Mouse (Mus musculus) thymus, adult 2 months (tissue): ENCODE measurements around the gene Gm5936. TPM values are rescaled to one million over a fixed set of nuclear protein-coding genes. Genes with fewer than 3 reads are reported as not detected.
"Not testable (repeated sequence)": the region's sequence is repeated elsewhere in the genome, so short reads cannot be mapped to it uniquely, and the experiment has no call there.

ENCODE experiments used
- DNase-seq: peaks from one replicate; pipeline ENCODE4 v3.0.0; 2021
- H3K27ac ChIP-seq: fragments of 200-500 bp; 2 replicates; pipeline ENCODE4 v1.5.1; 2012; ENCODE audit warnings: low read length, control low read depth; ENCODE audit not compliant: control insufficient read depth, insufficient read depth
- H3K27me3 ChIP-seq: fragments of 200-500 bp; 2 replicates; pipeline ENCODE4 v1.6.1; 2012; ENCODE audit warnings: mild to moderate bottlenecking, low read length, moderate library complexity, mixed read lengths; ENCODE audit not compliant: control insufficient read depth, insufficient read depth
- H3K36me3 ChIP-seq: fragments of 200-500 bp; 2 replicates; pipeline ENCODE4 v1.6.1; 2012; ENCODE audit warnings: mild to moderate bottlenecking, low read length, moderate library complexity; ENCODE audit not compliant: control insufficient read depth, insufficient read depth
- H3K4me1 ChIP-seq: fragments of 200-500 bp; replicated peaks from 2 replicates; pipeline ENCODE4 v1.6.1; 2012; ENCODE audit warnings: low read length; ENCODE audit not compliant: control insufficient read depth, insufficient read depth
- H3K4me3 ChIP-seq: fragments of 200-500 bp; 2 replicates; pipeline ENCODE4 v1.5.1; 2012; ENCODE audit warnings: mild to moderate bottlenecking, low read length, control low read depth, moderate library complexity; ENCODE audit not compliant: control insufficient read depth, insufficient read depth
- WGBS: fragments of 180-500 bp; shearing (Covaris S2); methylation state at CpG from one replicate; pipeline ENCODE4 v1.1.7; 2018; 5-methylcytosine and 5-hydroxymethylcytosine counted together
- polyA plus RNA-seq: library from polyadenylated mRNA; depleted of rRNA; stranded (reverse); fragments of >200 nt; gene quantifications from 2 replicates; pipeline ENCODE4 v1.2.3, GENCODE M21; 2012; rRNA removed

Gm5936 gene
- 0.08 and 0.09 TPM in 2 replicates for polyA plus RNA-seq

- DNase-seq = not testable (repeated sequence)
Measured at GRCm38 (mm10) chrX:74836842-74837522, at the start of gene Gm5936. TSS of gene Gm5936 (plus strand) at chrX:74837196.

GRCm38 (mm10) chrX:74856104-74856503 is 19.1 kb downstream of the Gm5936 start:
- not testable (repeated sequence) for DNase-seq, H3K4me1 ChIP-seq, H3K4me3 ChIP-seq, H3K36me3 ChIP-seq, H3K27me3 ChIP-seq, H3K27ac ChIP-seq
- WGBS = 89% methylated on average over 12 of the region's 12 CpGs

More at GRCm38 (mm10) chrX:74836842-74837522, at the start of gene Gm5936:
- H3K36me3 ChIP-seq, H3K4me3 ChIP-seq, H3K27me3 ChIP-seq, H3K4me1 ChIP-seq, H3K27ac ChIP-seq: not testable (repeated sequence)
- WGBS = 34% methylated on average over 3 of the region's 5 CpGs

DNA sequence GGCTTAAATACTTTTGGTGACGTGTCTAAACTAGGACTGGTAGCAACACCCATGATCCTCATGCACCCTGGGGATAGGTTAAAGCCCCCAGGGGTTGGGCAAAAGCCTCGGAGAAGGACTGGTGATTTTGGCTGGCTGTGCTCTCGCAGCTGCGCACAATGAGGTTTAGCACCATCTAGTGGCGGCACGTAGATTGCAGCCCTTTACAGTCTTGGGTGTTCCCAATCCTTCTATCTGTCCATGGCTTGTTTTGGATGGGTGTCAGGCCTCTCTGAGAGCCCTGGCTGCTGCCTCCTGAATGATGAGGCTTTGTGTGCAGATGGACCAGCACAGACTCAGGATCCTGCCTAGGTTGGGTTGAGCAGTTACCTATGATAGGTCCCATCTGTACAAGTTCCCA is 43.1 kb downstream of the Gm5936 start:
- 6% methylated on average over 4 of the region's 6 CpGs for WGBS
- peak; percentile 17 for DNase-seq
- H3K27ac ChIP-seq, H3K27me3 ChIP-seq, H3K36me3 ChIP-seq, H3K4me1 ChIP-seq, H3K4me3 ChIP-seq: not testable (repeated sequence)

Other genes starting within 250 kb of the Gm5936 start
- gene Olfr1325, start 244.5 kb upstream of the Gm5936 start, polyA plus RNA-seq = not detected in 2 replicates
- not detected in 2 replicates for gene Gm5640, start 191.6 kb upstream of the Gm5936 start, polyA plus RNA-seq
- gene Gm6890, start 96.3 kb upstream of the Gm5936 start, polyA plus RNA-seq = not detected in 2 replicates
- gene Gab3, start 248.3 kb downstream of the Gm5936 start, polyA plus RNA-seq = 2.6 and 3.0 TPM in 2 replicates